Mouse (Mus musculus): Measurements from ENCODE around the gene Rffl. TPM values are rescaled to one million over a fixed set of nuclear protein-coding genes. Genes with fewer than 3 reads are reported as not detected.

Gene Rffl
- total RNA-seq (2022), result 10 to 100 TPM; 12.1 to 16.0 (median 14.8) TPM

DNA sequence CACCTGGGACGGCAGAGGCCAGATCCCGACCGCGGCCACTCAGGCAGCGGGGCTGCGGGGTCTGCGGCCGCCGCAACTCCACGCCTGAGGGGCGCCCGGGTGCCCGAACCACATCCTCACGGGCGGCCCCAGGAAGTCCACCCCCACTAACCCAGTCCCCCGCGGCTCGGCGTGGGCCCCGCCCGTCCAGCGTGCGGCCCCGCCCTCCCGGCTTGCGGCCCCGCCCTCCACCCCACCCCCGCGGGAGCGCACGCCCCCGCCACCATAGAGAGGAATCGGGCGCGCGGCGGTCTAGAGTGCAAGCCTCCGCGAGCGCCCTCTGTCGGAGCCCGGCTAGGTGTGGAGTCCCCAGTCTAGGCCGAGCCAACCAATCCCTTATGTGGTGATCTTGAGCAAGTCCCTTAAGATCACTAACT lies at the start of gene Rffl:
Gene Rffl, minus strand, starts transcription at position 180 of the 416 bp plus-strand sequence.
- peak; percentile 69 to 94 for DNase-seq (ENCODE audit: low spot score in 2 of 2)

DNA sequence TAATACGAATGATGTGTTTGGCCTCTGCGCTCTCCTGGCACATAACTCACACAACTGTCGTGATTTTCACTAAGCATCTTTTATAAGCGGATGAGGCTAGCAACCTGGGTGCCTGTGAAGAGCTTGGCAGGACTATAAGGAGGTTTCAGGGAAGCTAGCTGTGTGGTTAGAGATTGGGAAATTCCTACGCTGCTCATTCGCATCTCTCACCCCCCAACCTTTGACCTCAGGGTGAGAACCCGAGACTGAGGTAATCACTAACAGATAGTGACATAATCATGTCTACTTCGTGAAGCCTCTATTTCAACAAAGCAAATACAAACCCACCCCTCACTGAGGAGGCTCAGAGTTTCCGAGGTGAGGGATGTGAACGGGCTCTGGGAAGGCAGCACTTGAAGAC lies 49.8 kb upstream of the Rffl start:
- DNase-seq (ENCODE audit: low spot score in 2 of 2), result no peak

- DNase-seq (ENCODE audit: low spot score in 2 of 2), result peak; percentile 43 to 66
These were observed 43.8 kb upstream of the Rffl start for GRCm38 (mm10) chr11:82914711-82915352.

DNA sequence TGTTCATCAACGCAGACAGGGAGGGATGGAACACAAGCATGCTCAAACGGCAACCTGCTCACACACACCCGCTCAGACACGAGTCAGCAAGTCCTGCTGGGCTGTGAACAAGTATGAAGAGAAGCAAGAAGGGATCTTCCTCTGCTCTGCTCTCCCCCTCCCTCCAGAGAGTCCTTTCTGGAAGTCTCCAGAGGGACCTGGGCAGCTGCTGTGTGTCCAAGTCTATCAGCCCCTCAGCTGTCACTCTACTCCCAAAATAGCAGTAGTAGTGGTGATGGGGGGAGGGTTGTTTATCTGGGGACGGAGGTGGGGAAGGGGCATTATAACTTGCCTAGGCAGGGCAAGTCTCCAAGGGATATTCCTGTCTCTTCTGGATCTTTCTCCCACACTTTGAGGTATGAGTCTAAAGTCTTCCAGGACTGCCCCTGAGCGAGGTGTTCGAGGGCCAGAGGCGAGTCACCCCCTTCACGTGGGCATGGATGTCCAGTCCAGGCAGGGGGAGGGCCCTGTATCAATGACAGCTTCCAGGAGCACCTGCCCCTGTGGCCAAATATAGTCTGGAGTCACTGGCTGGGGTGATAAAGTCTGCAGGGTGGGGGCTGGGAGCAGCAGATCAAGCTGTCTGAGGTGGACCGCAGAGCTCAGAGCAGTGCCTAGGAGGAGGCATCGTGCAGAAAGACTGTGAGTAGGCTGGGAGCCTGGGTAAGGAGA lies 39.8 kb upstream of the Rffl start:
- DNase-seq (ENCODE audit: low spot score in 2 of 2), result no peak

DNA sequence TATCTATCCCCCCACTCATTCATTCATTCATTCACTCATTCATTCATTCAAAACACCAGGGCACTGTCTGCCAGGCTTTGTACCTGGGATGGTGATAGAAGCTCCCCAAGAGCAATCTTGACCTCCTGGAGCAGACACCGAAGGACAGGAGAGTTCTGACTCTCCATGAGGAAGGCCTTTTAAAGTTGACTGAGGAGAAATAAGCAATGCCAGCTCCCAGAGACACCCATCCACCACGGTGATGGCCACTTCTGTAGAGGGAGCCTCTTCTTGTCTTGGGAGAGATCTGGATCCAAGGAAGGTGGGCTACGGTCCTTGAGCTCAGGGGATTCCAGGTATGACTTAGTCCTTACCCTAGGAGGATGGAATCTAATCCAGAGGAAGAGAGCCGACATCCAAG lies 39.2 kb upstream of the Rffl start, which contains the start of gene Unc45b:
Gene Unc45b, plus strand, starts transcription at position 301 of the 400 bp plus-strand sequence.
- no peak for DNase-seq (ENCODE audit: low spot score in 2 of 2)

DNA sequence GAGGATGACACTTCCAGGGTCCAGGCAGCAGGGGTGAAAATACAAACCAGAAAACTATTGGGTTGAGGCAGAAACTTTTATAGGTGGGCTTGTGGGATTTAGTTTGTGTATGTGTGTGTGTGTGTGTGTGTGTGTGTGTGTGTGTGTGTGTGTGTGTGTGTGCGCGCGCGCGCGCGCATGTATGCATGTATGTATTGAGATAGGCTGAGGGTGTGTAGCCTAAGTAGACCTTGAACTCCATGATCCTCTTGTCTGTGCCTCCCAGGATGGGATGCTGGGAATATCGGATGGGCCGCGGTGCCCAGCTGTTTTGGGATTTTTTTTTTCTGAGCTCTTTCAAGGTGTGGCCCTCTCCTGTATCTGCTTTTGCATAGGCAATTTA lies 37.6 kb upstream of the Rffl start:
- no peak for DNase-seq (ENCODE audit: low spot score in 2 of 2)

DNA sequence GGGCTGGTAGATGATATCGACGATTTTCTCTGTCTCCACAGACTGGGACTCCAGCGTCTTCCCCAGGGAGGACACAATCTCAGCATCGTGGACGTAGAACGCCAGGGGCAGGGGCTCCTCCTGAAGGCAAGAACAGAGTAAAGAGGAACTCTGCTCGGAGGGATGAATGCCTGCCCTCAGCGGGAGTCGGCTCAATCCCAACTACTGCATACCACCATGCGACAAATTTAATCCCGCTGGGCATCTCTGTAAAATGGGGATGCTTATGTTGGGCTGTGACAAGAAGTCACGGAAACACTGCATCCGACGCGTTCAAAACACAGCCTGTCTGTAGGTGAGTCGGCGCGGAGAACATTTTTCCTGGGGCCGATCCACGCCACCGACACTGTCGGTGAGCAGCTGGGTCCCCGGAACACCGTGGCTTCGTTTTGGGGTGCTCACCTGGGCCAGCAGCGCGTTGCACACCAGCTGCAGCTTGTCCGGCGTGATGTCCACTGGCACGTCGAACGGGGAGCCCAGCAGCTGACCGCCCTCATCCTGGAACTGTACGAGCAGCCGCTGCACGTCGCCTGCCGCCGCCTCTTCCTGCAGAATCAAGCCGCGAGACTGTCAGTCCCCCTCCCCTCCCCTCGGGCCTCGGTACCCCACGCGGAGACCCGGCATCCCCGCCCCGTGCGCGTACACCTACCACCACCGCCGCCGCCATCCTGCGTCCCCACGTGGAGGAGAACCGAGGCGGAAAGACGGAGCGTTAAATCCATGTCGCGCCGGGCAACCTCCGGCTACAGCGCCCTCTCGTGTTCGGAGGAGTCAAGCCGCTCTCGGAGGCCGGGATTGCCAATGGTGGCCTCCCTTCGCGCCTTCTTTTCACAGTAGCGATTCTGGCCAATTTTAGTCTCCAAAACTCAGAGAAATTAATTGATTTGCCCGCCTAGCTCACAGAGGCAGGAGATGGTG lies 36.9 kb upstream of the Rffl start, which contains the start of gene Nle1:
Gene Nle1, minus strand, starts transcription at position 761 of the 957 bp plus-strand sequence.
- peak; percentile 83 to 91 for DNase-seq (ENCODE audit: low spot score in 2 of 2)

- DNase-seq (ENCODE audit: low spot score in 2 of 2), result no peak
These were observed 34.8 kb upstream of the Rffl start for GRCm38 (mm10) chr11:82905816-82906215.

DNA sequence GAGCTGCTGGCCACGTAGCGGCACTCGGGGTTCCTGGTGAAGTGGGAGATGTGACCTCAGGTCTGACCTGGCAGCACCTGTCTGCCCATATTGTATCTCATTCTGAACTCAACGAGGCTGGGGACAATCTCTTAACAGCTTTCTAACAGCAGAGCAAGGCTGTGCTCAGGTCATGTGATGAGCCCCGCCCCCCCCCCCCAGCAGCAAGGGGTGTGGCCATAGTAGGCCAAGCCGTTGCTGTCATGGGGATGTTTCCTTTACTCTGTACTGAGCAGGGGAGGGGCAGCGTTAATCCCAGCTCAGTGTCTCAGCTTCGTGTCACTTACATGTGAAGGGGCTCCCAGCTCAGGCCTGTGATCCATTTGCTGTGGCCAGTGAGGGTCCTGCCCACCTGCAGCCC lies 33.9 kb upstream of the Rffl start:
- no peak for DNase-seq (ENCODE audit: low spot score in 2 of 2)

GRCm38 (mm10) chr11:82901606-82902310 lies 30.7 kb upstream of the Rffl start:
- DNase-seq (ENCODE audit: low spot score in 2 of 2), result no peak

GRCm38 (mm10) chr11:82899720-82900119 lies 28.7 kb upstream of the Rffl start:
- DNase-seq (ENCODE audit: low spot score in 2 of 2), result no peak

DNA sequence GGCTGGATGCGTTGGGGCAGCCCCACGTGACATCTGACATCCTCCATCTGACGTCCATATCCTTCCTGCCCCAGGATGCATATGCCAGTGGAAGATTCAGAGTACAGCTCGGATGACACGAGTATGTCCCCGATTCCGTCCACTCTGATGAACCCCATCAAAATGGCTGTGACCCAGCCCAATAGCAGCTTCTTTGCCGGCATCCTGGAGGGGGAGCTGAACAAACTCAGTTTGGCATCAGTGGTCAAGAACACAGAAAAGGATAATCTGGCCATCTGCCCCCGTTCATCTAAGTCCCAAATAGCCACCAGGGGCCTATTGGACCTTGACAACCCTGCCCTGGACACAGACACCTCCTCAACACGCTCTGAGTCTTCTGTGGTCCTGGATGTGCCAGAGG lies 26.5 kb upstream of the Rffl start:
- DNase-seq (ENCODE audit: low spot score in 2 of 2), result no peak

DNA sequence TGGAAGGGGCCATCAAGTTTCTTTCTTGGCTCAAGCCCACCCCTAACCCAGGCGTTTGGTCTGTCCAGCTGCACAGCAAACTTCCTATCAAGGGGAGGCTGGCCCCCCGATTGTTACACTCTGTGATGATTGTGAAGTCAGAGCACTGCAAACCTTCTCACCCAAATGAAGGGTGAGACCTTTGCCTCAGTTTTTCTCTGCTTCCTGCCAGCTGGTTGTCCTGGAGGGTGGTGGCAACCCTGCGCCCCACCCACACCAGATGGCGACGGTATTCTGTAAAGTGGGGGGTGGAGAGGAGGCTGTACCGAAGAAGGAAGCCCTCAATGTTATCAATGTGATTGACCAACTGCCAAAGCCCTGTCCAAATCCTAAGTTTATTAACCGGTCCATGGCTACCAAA lies 20.9 kb upstream of the Rffl start, which contains the start of gene Fndc8:
Gene Fndc8, plus strand, starts transcription at position 189 of the 400 bp plus-strand sequence.
- no peak for DNase-seq (ENCODE audit: low spot score in 2 of 2)

DNA sequence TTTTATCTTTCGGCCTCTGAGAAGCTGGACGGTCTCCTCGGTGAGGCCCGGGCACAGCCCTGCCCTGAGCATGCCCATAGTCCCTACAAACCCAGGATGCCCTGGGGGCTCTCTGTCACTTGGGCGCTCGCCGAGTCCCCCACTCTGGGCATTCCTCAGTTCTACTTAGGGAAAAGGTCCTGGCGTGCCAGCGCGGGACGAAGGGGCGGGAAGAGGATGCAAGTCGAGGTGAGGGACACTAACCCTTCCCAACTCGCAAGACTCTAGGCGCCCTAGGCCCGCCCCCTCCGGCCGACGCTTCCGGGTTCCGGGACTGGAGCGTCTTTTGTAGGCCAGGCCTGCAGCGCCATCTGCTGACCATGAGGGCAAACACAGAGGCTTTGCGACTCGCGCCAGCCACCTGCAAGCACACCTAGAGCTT lies 19.3 kb upstream of the Rffl start, which contains the start of gene Rad51d:
Gene Rad51d, minus strand, starts transcription at position 273 of the 421 bp plus-strand sequence.
- peak; percentile 86 to 92 for DNase-seq (ENCODE audit: low spot score in 2 of 2)

DNA sequence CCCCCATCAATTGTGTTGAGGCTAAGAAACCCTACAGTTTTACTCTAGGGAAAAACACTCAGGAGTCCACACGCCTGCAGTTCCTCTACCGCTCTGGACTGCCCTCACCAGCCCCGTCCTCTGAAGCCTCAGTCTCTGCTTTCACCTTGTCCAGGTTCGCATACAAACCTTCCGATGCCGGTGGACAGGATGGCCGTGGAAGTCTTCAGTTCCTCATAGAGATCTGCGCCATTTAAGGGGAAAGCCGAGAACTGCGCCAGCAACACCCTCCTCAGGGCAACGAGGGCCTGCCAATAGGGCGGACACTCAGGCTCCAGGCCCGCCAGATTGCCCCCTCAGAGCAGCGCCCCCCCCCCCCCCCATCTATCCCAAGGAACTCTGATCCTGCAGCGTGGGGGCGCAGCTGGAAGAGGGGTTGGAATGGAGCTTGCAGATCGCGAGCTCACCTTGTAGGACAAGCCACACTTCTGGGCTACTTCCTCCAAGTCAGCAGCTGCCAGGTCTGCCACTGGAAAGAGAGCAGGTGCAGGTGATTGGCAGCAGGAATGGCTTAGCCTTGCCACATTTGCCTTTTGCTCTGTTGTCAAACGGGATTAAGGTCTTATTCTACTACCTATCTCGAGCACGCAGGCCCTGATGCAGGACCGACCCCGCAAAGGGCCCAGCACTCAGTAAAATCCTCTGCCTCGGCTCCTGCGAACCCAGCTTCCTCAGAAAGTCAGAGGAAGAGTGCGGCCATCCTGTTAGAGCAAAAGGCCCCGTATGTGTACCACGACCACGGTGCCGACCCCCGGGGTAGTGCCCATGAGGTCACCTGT lies 18.7 kb upstream of the Rffl start:
- no peak for DNase-seq (ENCODE audit: low spot score in 2 of 2)

GRCm38 (mm10) chr11:82888491-82888946 lies 17.5 kb upstream of the Rffl start:
- no peak for DNase-seq (ENCODE audit: low spot score in 2 of 2)

DNA sequence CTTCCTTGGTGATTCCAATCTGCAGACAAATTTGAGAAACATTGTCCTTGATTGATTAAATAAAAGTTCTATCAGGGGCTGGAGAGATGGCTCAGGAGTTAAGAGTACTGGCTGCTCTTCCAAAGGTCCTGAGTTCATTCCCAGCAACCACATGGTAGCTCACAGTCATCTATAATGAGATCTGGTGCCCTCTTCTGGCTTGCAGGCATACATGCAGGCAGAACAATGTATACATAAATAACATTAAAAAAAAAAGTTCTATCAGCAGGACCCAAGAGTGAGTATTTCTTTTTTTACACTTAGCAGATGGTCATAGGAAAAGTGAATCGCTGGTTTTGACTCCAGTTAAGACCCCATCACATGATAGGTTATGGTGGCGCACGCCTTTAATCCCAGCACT lies 15.5 kb upstream of the Rffl start:
- DNase-seq (ENCODE audit: low spot score in 2 of 2), result no peak

GRCm38 (mm10) chr11:82883180-82883579 lies 12.2 kb upstream of the Rffl start:
- no peak for DNase-seq (ENCODE audit: low spot score in 2 of 2)

GRCm38 (mm10) chr11:82877726-82878344 lies 6.8 kb upstream of the Rffl start:
- no peak for DNase-seq (ENCODE audit: low spot score in 2 of 2)
